Mouse (Mus musculus): ENCODE measurements around the gene Klhl8.
A peak's percentile ranks its signal among the peaks of the same experiment; 100 is the strongest.

The Klhl8 gene

GRCm38 (mm10) chr5:103845418-103846153 lies 65.5 kb downstream of the Klhl8 start:
- DNase-seq (ENCODE audit: low spot score): peak; percentile 51

- DNase-seq (ENCODE audit: low spot score): peak; percentile 71
Measured at GRCm38 (mm10) chr5:103843938-103844337, 67.1 kb downstream of the Klhl8 start.

GRCm38 (mm10) chr5:103839265-103839626 lies 71.8 kb downstream of the Klhl8 start:
- no peak for DNase-seq (ENCODE audit: low spot score)

GRCm38 (mm10) chr5:103838550-103839264 lies 72.4 kb downstream of the Klhl8 start:
- no peak for DNase-seq (ENCODE audit: low spot score)

GRCm38 (mm10) chr5:103836148-103836784 lies 74.8 kb downstream of the Klhl8 start:
- no peak for DNase-seq (ENCODE audit: low spot score)

- no peak for DNase-seq (ENCODE audit: low spot score)
Measured at GRCm38 (mm10) chr5:103835471-103836147, 75.5 kb downstream of the Klhl8 start.

GRCm38 (mm10) chr5:103830886-103831285 lies 80.2 kb downstream of the Klhl8 start:
- no peak for DNase-seq (ENCODE audit: low spot score)

GRCm38 (mm10) chr5:103829158-103829557 lies 81.9 kb downstream of the Klhl8 start:
- no peak for DNase-seq (ENCODE audit: low spot score)

GRCm38 (mm10) chr5:103828729-103829128 lies 82.3 kb downstream of the Klhl8 start:
- DNase-seq (ENCODE audit: low spot score): no peak

- no peak for DNase-seq (ENCODE audit: low spot score)
Measured at GRCm38 (mm10) chr5:103828304-103828703, 82.8 kb downstream of the Klhl8 start.

GRCm38 (mm10) chr5:103822949-103823348 lies 88.1 kb downstream of the Klhl8 start:
- DNase-seq (ENCODE audit: low spot score): no peak

- DNase-seq (ENCODE audit: low spot score): no peak
Measured at GRCm38 (mm10) chr5:103821500-103822298, 89.4 kb downstream of the Klhl8 start.

GRCm38 (mm10) chr5:103821062-103821461 lies 90.0 kb downstream of the Klhl8 start:
- DNase-seq (ENCODE audit: low spot score): no peak

- no peak for DNase-seq (ENCODE audit: low spot score)
Measured at GRCm38 (mm10) chr5:103819674-103820073, 91.4 kb downstream of the Klhl8 start.

- no peak for DNase-seq (ENCODE audit: low spot score)
Measured at GRCm38 (mm10) chr5:103818602-103819001, 92.5 kb downstream of the Klhl8 start.

- DNase-seq (ENCODE audit: low spot score): peak; percentile 92
Measured at GRCm38 (mm10) chr5:103817754-103818153, 93.3 kb downstream of the Klhl8 start.

GRCm38 (mm10) chr5:103816718-103817117 lies 94.3 kb downstream of the Klhl8 start:
- no peak for DNase-seq (ENCODE audit: low spot score)

GRCm38 (mm10) chr5:103815249-103815617 lies 95.8 kb downstream of the Klhl8 start:
- DNase-seq (ENCODE audit: low spot score): no peak

GRCm38 (mm10) chr5:103814551-103815248 lies 96.4 kb downstream of the Klhl8 start:
- DNase-seq (ENCODE audit: low spot score): peak; percentile 18

GRCm38 (mm10) chr5:103813997-103814542 lies 97.0 kb downstream of the Klhl8 start:
- DNase-seq (ENCODE audit: low spot score): no peak

GRCm38 (mm10) chr5:103813291-103813690 lies 97.8 kb downstream of the Klhl8 start:
- no peak for DNase-seq (ENCODE audit: low spot score)
